Mouse (Mus musculus) embryonic facial prominence, embryonic 13.5 days (tissue): ENCODE results near the gene Pglyrp1. TPM values are rescaled to one million over a fixed set of nuclear protein-coding genes. Genes with fewer than 3 reads are reported as not detected.
"Not testable (repeated sequence)": the region's sequence is repeated elsewhere in the genome, so short reads cannot be mapped to it uniquely, and the experiment has no call there.

ENCODE experiments used
- ATAC-seq: fragments of 200-750 bp; cut with Nextera tagmentation; 2 replicates; pipeline ENCODE4 v1.8.0; 2017; ENCODE audit warnings: low read depth; ENCODE audit not compliant: insufficient number of reproducible peaks, insufficient read depth, low FRiP score, low TSS enrichment
- H3K27ac ChIP-seq: fragments of 300-500 bp; sonication (generic); 2 replicates; pipeline ENCODE4 v1.5.1; 2015; ENCODE audit warnings: moderate library complexity, mild to moderate bottlenecking, inconsistent platforms
- H3K27me3 ChIP-seq: fragments of 300-500 bp; sonication (generic); 2 replicates; pipeline ENCODE4 v1.6.1; 2015; ENCODE audit warnings: mild to moderate bottlenecking, inconsistent platforms
- H3K36me3 ChIP-seq: fragments of 300-500 bp; sonication (generic); 2 replicates; pipeline ENCODE4 v1.6.1; 2015; ENCODE audit warnings: mild to moderate bottlenecking, inconsistent platforms
- H3K4me1 ChIP-seq: fragments of 300-500 bp; sonication (generic); 2 replicates; pipeline ENCODE4 v1.6.1; 2015; ENCODE audit warnings: inconsistent platforms
- H3K4me2 ChIP-seq: fragments of 300-500 bp; sonication (generic); 2 replicates; pipeline ENCODE4 v1.6.1; 2015; ENCODE audit warnings: moderate library complexity, mild to moderate bottlenecking, inconsistent platforms
- H3K4me3 ChIP-seq: fragments of 300-500 bp; sonication (generic); 2 replicates; pipeline ENCODE4 v1.5.1; 2015; ENCODE audit warnings: mild to moderate bottlenecking, inconsistent platforms
- H3K9ac ChIP-seq: fragments of 300-500 bp; sonication (generic); 2 replicates; pipeline ENCODE4 v1.6.1; 2015; ENCODE audit warnings: mild to moderate bottlenecking, inconsistent platforms
- H3K9me3 ChIP-seq: fragments of 300-500 bp; sonication (generic); 2 replicates; pipeline ENCODE4 v1.6.1; 2016; ENCODE audit warnings: inconsistent platforms
- WGBS: fragments of 180-500 bp; shearing (Covaris S2); methylation state at CpG from one replicate; pipeline ENCODE4 v1.1.7; 2015; ENCODE audit warnings: mixed read lengths; 5-methylcytosine and 5-hydroxymethylcytosine counted together
- polyA plus RNA-seq: library from polyadenylated mRNA; unstranded; fragments of >200 nt; fragmentation: Nextera tagmentation; extraction: Ambion mirVana; gene quantifications from 2 replicates; pipeline ENCODE4 v1.2.1, GENCODE M21; 2015

Pglyrp1 gene
- 0.76 and 2.9 TPM in 2 replicates for polyA plus RNA-seq

GRCm38 (mm10) chr7:18871031-18871430, at the start of gene Pglyrp1:
Pglyrp1 (plus strand) TSS chr7:18871331.
- WGBS: 100% methylated on average over 1 of the region's 8 CpGs

GRCm38 (mm10) chr7:18821507-18821906, 49.6 kb upstream of the Pglyrp1 start, which contains the start of gene Psg17:
Psg17 (minus strand) TSS chr7:18821607.
- Histone ChIP-seq H3K4me1 (no peaks in the 10 kb centered on the region), H3K9ac (no peak within 1 kb of the TSS), H3K27me3 (no peaks in the 10 kb centered on the region), H3K9me3 (no peaks in the 10 kb centered on the region), H3K36me3 (no peaks in the 10 kb centered on the region), H3K4me2 (no peak within 1 kb of the TSS), H3K4me3 (no peak within 1 kb of the TSS), H3K27ac (no peak within 1 kb of the TSS)
- ATAC-seq: no peak
- WGBS: 66% methylated on average over 3 of the region's 3 CpGs

More at GRCm38 (mm10) chr7:18871031-18871430, at the start of gene Pglyrp1:
- not testable (repeated sequence) for H3K27me3 ChIP-seq, H3K9me3 ChIP-seq, H3K27ac ChIP-seq, H3K4me3 ChIP-seq, H3K9ac ChIP-seq, H3K4me1 ChIP-seq, H3K36me3 ChIP-seq, ATAC-seq
- H3K4me2 ChIP-seq: peak within 1 kb of the TSS; percentile 83; the same call in 1 of the 2 replicates

GRCm38 (mm10) chr7:18827792-18828546, 43.2 kb upstream of the Pglyrp1 start:
- H3K9me3 ChIP-seq: no peaks in the 10 kb centered on the region
- H3K4me2 ChIP-seq: no peak overlapping the region
- peak; percentile 52; the same call in 1 of the 2 replicates for ATAC-seq

GRCm38 (mm10) chr7:18828592-18828991, 42.5 kb upstream of the Pglyrp1 start:
- 49% methylated on average over 9 of the region's 9 CpGs for WGBS
- no peak for ATAC-seq
- no peaks in the 10 kb centered on the region for H3K27me3 ChIP-seq

More at GRCm38 (mm10) chr7:18827792-18828546, 43.2 kb upstream of the Pglyrp1 start:
- Histone ChIP-seq H3K4me3 (no peak overlapping the region), H3K4me1 (0 out of 2 replicates have a peak, but pooled peaks cover 4% of the 10 kb centered on the region), H3K27ac (no peak overlapping the region), H3K27me3 (no peaks in the 10 kb centered on the region), H3K36me3 (no peaks in the 10 kb centered on the region), H3K9ac (no peak overlapping the region)
- 67% methylated on average over 26 of the region's 26 CpGs for WGBS

GRCm38 (mm10) chr7:18829545-18829944, 41.6 kb upstream of the Pglyrp1 start:
- no peaks in the 10 kb centered on the region for H3K36me3 ChIP-seq
- no peak for ATAC-seq
- H3K9ac ChIP-seq: no peak overlapping the region
- H3K4me2 ChIP-seq: no peak overlapping the region
- H3K4me3 ChIP-seq: no peak overlapping the region
- no peaks in the 10 kb centered on the region for H3K27me3 ChIP-seq
- 0 out of 2 replicates have a peak, but pooled peaks cover 4% of the 10 kb centered on the region for H3K4me1 ChIP-seq
- H3K9me3 ChIP-seq: no peaks in the 10 kb centered on the region
- no peak overlapping the region for H3K27ac ChIP-seq
- WGBS: 90% methylated on average over 7 of the region's 7 CpGs

More at GRCm38 (mm10) chr7:18828592-18828991, 42.5 kb upstream of the Pglyrp1 start:
- Histone ChIP-seq H3K9ac (no peak overlapping the region), H3K4me2 (no peak overlapping the region), H3K4me3 (no peak overlapping the region), H3K4me1 (0 out of 2 replicates have a peak, but pooled peaks cover 4% of the 10 kb centered on the region), H3K27ac (no peak overlapping the region), H3K9me3 (no peaks in the 10 kb centered on the region), H3K36me3 (no peaks in the 10 kb centered on the region)

GRCm38 (mm10) chr7:18832298-18832697, 38.8 kb upstream of the Pglyrp1 start:
- ATAC-seq: no peak

GRCm38 (mm10) chr7:18839865-18840264, 31.3 kb upstream of the Pglyrp1 start, which contains the start of gene Mill2:
Mill2 (plus strand) TSS chr7:18839966.
- H3K27me3 ChIP-seq: no peaks in the 10 kb centered on the region
- H3K9ac ChIP-seq: peak within 1 kb of the TSS; percentile 63
- no peak for ATAC-seq
- H3K27ac ChIP-seq: peak within 1 kb of the TSS; percentile 87
- H3K4me3 ChIP-seq: peak within 1 kb of the TSS; percentile 40
- 7% methylated on average over 3 of the region's 3 CpGs for WGBS
- H3K36me3 ChIP-seq: no peaks in the 10 kb centered on the region
- no peaks in the 10 kb centered on the region for H3K9me3 ChIP-seq
- H3K4me2 ChIP-seq: peak within 1 kb of the TSS; percentile 59
- peaks cover 10% of the 10 kb centered on the region; the same call in 1 of the 2 replicates for H3K4me1 ChIP-seq

More at GRCm38 (mm10) chr7:18832298-18832697, 38.8 kb upstream of the Pglyrp1 start:
- Histone ChIP-seq H3K9ac (no peak overlapping the region), H3K4me1 (0 out of 2 replicates have a peak, but pooled peaks cover 4% of the 10 kb centered on the region), H3K27ac (no peak overlapping the region), H3K4me2 (no peak overlapping the region), H3K9me3 (no peaks in the 10 kb centered on the region), H3K27me3 (no peaks in the 10 kb centered on the region), H3K4me3 (no peak overlapping the region), H3K36me3 (no peaks in the 10 kb centered on the region)
- 42% methylated on average over 13 of the region's 13 CpGs for WGBS

GRCm38 (mm10) chr7:18840386-18841173, 30.6 kb upstream of the Pglyrp1 start:
- peak overlapping the region; percentile 63 for H3K9ac ChIP-seq
- no peaks in the 10 kb centered on the region for H3K27me3 ChIP-seq
- peak overlapping the region; percentile 40 for H3K4me3 ChIP-seq
- ATAC-seq: peak; percentile 81
- H3K4me2 ChIP-seq: peak overlapping the region; percentile 59
- no peaks in the 10 kb centered on the region for H3K9me3 ChIP-seq
- peaks cover 10% of the 10 kb centered on the region; the same call in 1 of the 2 replicates for H3K4me1 ChIP-seq
- H3K27ac ChIP-seq: peak overlapping the region; percentile 87
- H3K36me3 ChIP-seq: no peaks in the 10 kb centered on the region
- WGBS: 3% methylated on average over 14 of the region's 17 CpGs

GRCm38 (mm10) chr7:18841174-18841567, 30.0 kb upstream of the Pglyrp1 start:
- WGBS: 71% methylated on average over 1 of the region's 1 CpGs
- no peaks in the 10 kb centered on the region for H3K27me3 ChIP-seq
- H3K4me3 ChIP-seq: peak overlapping the region; percentile 28
- no peaks in the 10 kb centered on the region for H3K9me3 ChIP-seq
- H3K4me1 ChIP-seq: peaks cover 10% of the 10 kb centered on the region; the same call in 1 of the 2 replicates
- peak overlapping the region; percentile 59 for H3K4me2 ChIP-seq
- H3K36me3 ChIP-seq: no peaks in the 10 kb centered on the region
- H3K9ac ChIP-seq: peak overlapping the region; percentile 59; the same call in 1 of the 2 replicates
- 0 out of 2 replicates have a peak, but pooled peaks have one; percentile 43 for ATAC-seq
- 0 out of 2 replicates have a peak overlapping the region, but pooled peaks have one; percentile 44 for H3K27ac ChIP-seq

GRCm38 (mm10) chr7:18844811-18845210, 26.3 kb upstream of the Pglyrp1 start:
- H3K9ac ChIP-seq: no peak overlapping the region
- WGBS: 36% methylated on average over 5 of the region's 5 CpGs
- no peak overlapping the region for H3K4me3 ChIP-seq
- no peaks in the 10 kb centered on the region for H3K27me3 ChIP-seq
- H3K27ac ChIP-seq: no peak overlapping the region
- H3K4me2 ChIP-seq: no peak overlapping the region
- H3K4me1 ChIP-seq: peaks cover 8% of the 10 kb centered on the region; the same call in 1 of the 2 replicates
- no peaks in the 10 kb centered on the region for H3K36me3 ChIP-seq
- no peaks in the 10 kb centered on the region for H3K9me3 ChIP-seq
- ATAC-seq: no peak

- H3K4me2 ChIP-seq: no peak overlapping the region
- no peak for ATAC-seq
- no peaks in the 10 kb centered on the region for H3K9me3 ChIP-seq
- no peaks in the 10 kb centered on the region for H3K4me1 ChIP-seq
- H3K4me3 ChIP-seq: no peak overlapping the region
- no peaks in the 10 kb centered on the region for H3K27me3 ChIP-seq
- no peak overlapping the region for H3K27ac ChIP-seq
- 87% methylated on average over 1 of the region's 1 CpGs for WGBS
- H3K36me3 ChIP-seq: no peaks in the 10 kb centered on the region
- no peak overlapping the region for H3K9ac ChIP-seq
Observed at GRCm38 (mm10) chr7:18848395-18848794, 22.7 kb upstream of the Pglyrp1 start.
